In the genomic region with DNA sequence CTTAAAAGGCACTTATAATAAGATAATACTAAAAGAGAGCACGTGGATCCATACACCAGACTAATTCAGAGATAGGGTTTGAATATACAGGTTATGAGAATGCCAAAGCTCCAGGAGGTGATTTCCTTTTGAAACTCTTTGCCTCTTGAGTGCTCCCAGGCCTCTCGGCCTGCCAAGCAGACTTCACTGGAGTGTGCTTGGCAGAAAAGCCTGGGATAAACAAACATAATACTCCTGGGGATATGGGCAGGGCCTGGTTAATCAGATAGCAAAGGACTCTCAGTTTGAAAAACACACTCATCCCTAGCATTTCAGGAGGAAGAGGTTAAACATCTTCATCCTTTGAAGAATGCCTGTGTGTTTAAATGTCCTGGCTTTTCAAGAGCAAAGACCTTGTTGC, we compare ENCODE assay signal across 12 mouse cellular contexts.
"Had no signal": no experiment of that assay in that cellular context is flagged by ENCODE, and none has a peak within 500 bp of the region (broad histone marks: within the 10 kb centered on the region; RNA-seq: fewer than 3 reads in every experiment).

No protein-coding gene starts in this region.

- H3K36me3 ChIP-seq: kidney, embryonic 15.5 days; limb, embryonic 10.5 days; liver, embryonic 15.5 days; lung, embryonic 15.5 days; midbrain, embryonic 13.5 days; stomach, embryonic 15.5 days had no signal

- H3K4me2 ChIP-seq: kidney, embryonic 15.5 days; liver, embryonic 11.5 days; liver, embryonic 15.5 days; lung, embryonic 15.5 days; midbrain, embryonic 13.5 days; stomach, embryonic 15.5 days had no signal

- H3K9ac ChIP-seq: kidney, embryonic 15.5 days; liver, embryonic 15.5 days; lung, embryonic 15.5 days; midbrain, embryonic 13.5 days; stomach, embryonic 15.5 days had no signal

- H3K27me3 ChIP-seq: kidney, embryonic 15.5 days; liver, embryonic 15.5 days; lung, embryonic 15.5 days; midbrain, embryonic 13.5 days; stomach, embryonic 15.5 days had no signal

- H3K27ac ChIP-seq: kidney, embryonic 15.5 days; limb, embryonic 10.5 days; liver, embryonic 15.5 days; lung, embryonic 15.5 days; midbrain, embryonic 13.5 days; stomach, embryonic 15.5 days had no signal

- H3K4me3 ChIP-seq: kidney, embryonic 15.5 days; limb, embryonic 10.5 days; liver, embryonic 15.5 days; lung, embryonic 15.5 days; midbrain, embryonic 13.5 days; stomach, embryonic 15.5 days had no signal

- H3K4me1 ChIP-seq: kidney, embryonic 15.5 days; liver, embryonic 15.5 days; lung, embryonic 15.5 days; midbrain, embryonic 13.5 days; stomach, embryonic 15.5 days had no signal

- DNase-seq: layer of hippocampus, adult 9-11 months; right cerebral cortex, postnatal 14 days; thymus, adult 2 months; thymus, postnatal 25 days had no signal

- ATAC-seq: intestine, embryonic 16.5 days; midbrain, embryonic 13.5 days had no signal

- H3K9me3 ChIP-seq: kidney, embryonic 15.5 days; limb, embryonic 10.5 days; liver, embryonic 15.5 days; lung, embryonic 15.5 days; midbrain, embryonic 13.5 days; stomach, embryonic 15.5 days had no signal
